Mouse (Mus musculus): ENCODE measurements around the gene Gm21800. TPM values are rescaled to one million over a fixed set of nuclear protein-coding genes. Genes with fewer than 3 reads are reported as not detected.
"Not testable (repeated sequence)": the region's sequence is repeated elsewhere in the genome, so short reads cannot be mapped to it uniquely, and the experiment has no call there.

The Gm21800 gene
- polyA plus RNA-seq (2012; rRNA removed), result not detected in 2 replicates

- H3K36me3 ChIP-seq (ENCODE audit: control insufficient read depth, insufficient read depth, low read length); H3K4me3 ChIP-seq (ENCODE audit: extremely low read depth, insufficient read depth, insufficient read length); DNase-seq (ENCODE audit: low read depth in 1 of 2, low spot score in 2 of 2); H3K27ac ChIP-seq (ENCODE audit: insufficient read depth, low read length); H3K27me3 ChIP-seq (ENCODE audit: control insufficient read depth, insufficient read depth, low read length); H3K4me1 ChIP-seq (ENCODE audit: control insufficient read depth, insufficient read depth, insufficient read length): not testable (repeated sequence)
- WGBS, result no CpG with 5 or more reads among the region's 3 CpGs
These were observed at the start of gene Gm21800 for GRCm38 (mm10) chrY:41406198-41406597. Gene Gm21800, plus strand, starts transcription at chrY:41406498.

Measured in spleen, adult 2 months (tissue).